Mouse (Mus musculus) lung, adult 2 months (tissue): ENCODE results near the gene Dscam. TPM values are rescaled to one million over a fixed set of nuclear protein-coding genes. Genes with fewer than 3 reads are reported as not detected.

Experiments used
- DNase-seq: peaks from one replicate; pipeline ENCODE4 v3.0.0; 2022
- H3K4me1 ChIP-seq: fragments of 200-500 bp; 2 replicates; pipeline ENCODE4 v1.6.1; 2011; ENCODE audit warnings: low read length; ENCODE audit not compliant: control insufficient read depth, insufficient read depth
- H3K4me3 ChIP-seq: fragments of 200-500 bp; replicated peaks from 2 replicates; pipeline ENCODE3; 2011; ENCODE audit warnings: low read depth, mild to moderate bottlenecking, control low read depth, low read length; ENCODE audit errors: extremely low read depth
- CTCF ChIP-seq: fragments of 200-500 bp; IDR thresholded peaks from 2 replicates; pipeline ENCODE4 v1.5.1; 2011; ENCODE audit warnings: mild to moderate bottlenecking, low read length, control low read depth; ENCODE audit not compliant: insufficient read depth
- POLR2A ChIP-seq: fragments of 200-500 bp; IDR thresholded peaks from 2 replicates; pipeline ENCODE4 v1.6.1; 2011; ENCODE audit warnings: low read depth, mild to moderate bottlenecking, control low read depth, low read length, borderline replicate concordance; ENCODE audit errors: extremely low read depth
- WGBS: fragments of 180-500 bp; shearing (Covaris S2); methylation state at CpG from one replicate; pipeline ENCODE4 v1.1.7; 2018; 5-methylcytosine and 5-hydroxymethylcytosine counted together
- polyA plus RNA-seq: library from polyadenylated mRNA; depleted of rRNA; stranded (reverse); fragments of >200 nt; gene quantifications from 2 replicates; pipeline ENCODE4 v1.2.3, GENCODE M21; 2012

The Dscam gene
- polyA plus RNA-seq, 1 experiment: 0.05 TPM

GRCm38 (mm10) chr16:96968885-96969480, 201.6 kb downstream of the Dscam start:
- no peak for TF ChIP-seq POLR2A
- no peak for TF ChIP-seq CTCF
- WGBS: 32% methylated on average over 2 of the region's 2 CpGs
- no peak overlapping the region for H3K4me3 ChIP-seq
- no peaks in the 10 kb centered on the region for H3K4me1 ChIP-seq
- no peak for DNase-seq

- DNase-seq: no peak
- TF ChIP-seq CTCF: no peak
- TF ChIP-seq POLR2A: no peak
Observed at GRCm38 (mm10) chr16:96959695-96960094, 210.9 kb downstream of the Dscam start.

GRCm38 (mm10) chr16:96945468-96946302, 224.9 kb downstream of the Dscam start:
- no peak overlapping the region for H3K4me3 ChIP-seq
- no peaks in the 10 kb centered on the region for H3K4me1 ChIP-seq
- TF ChIP-seq POLR2A (no peak), CTCF (no peak)
- 61% methylated on average over 11 of the region's 11 CpGs for WGBS
- no peak for DNase-seq

More at GRCm38 (mm10) chr16:96959695-96960094, 210.9 kb downstream of the Dscam start:
- H3K4me3 ChIP-seq: no peak overlapping the region
- 77% methylated on average over 3 of the region's 3 CpGs for WGBS
- no peaks in the 10 kb centered on the region for H3K4me1 ChIP-seq

DNA sequence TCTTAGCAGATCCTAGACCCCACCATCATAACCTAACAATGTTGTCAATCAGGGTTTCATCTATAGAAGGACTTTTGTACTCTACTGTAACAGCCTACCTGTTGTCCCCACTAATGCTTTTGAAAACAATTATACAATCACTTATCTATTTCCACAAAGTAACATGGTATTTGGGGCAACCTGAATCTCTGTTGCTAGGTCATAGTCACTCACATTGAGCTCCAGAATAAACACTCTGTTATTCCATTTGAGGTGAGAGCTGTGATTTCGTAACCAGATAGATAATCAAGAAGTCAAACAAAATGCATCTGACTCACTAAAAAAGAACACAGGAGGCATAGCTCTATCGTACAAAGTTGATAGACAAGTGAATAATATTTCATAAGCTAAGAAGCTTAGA, 226.9 kb downstream of the Dscam start:
- DNase-seq: no peak
- no peaks in the 10 kb centered on the region for H3K4me1 ChIP-seq
- TF ChIP-seq POLR2A: no peak
- TF ChIP-seq CTCF: no peak
- WGBS: 64% methylated on average over 2 of the region's 2 CpGs
- no peak overlapping the region for H3K4me3 ChIP-seq

DNA sequence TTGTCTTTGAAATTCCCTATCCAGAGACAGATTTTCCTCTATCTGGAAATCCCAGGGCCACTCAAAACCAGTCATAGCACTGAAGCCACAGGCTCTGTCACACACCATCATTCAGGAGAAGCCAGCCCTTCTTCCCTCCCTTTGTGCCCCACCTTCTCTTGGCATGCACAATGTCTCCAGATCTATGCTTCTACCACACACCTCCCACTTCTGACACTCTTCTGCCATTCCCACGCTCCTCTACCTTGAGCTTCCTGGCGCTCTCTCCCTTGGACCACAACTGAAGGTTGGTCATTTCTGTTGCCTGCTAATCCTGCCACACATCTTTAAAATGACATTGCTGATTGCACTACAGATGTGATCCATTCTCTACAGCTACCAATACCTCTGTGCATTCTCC, 235.8 kb downstream of the Dscam start:
- WGBS: 81% methylated on average over 2 of the region's 2 CpGs
- DNase-seq: no peak
- no peaks in the 10 kb centered on the region for H3K4me1 ChIP-seq
- no peak overlapping the region for H3K4me3 ChIP-seq
- no peak for TF ChIP-seq CTCF
- TF ChIP-seq POLR2A: no peak

DNA sequence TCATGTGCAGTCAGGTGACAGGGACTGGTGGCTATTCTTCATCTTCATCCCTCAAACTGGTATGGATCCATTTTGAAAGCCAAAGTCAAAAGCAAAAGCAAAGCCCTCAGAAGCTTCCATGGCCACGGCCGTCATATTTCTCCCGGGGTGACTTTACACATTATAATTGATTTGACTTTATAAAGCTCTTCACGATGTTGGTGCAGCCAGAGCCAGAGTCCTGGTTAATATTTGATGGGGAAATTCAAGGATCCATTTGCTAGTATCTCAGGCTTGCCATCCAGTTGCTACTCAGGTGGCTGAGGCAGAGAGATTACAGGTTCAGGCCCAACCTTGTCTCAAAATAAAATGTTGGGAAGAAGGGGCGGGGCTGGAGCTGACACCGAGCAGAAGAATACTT, 238.3 kb downstream of the Dscam start:
- DNase-seq: no peak
- 88% methylated on average over 6 of the region's 6 CpGs for WGBS
- TF ChIP-seq CTCF (no peak), POLR2A (no peak)
- no peak overlapping the region for H3K4me3 ChIP-seq
- H3K4me1 ChIP-seq: no peaks in the 10 kb centered on the region

GRCm38 (mm10) chr16:96931771-96932170, 238.8 kb downstream of the Dscam start:
- H3K4me1 ChIP-seq: no peaks in the 10 kb centered on the region
- WGBS: 69% methylated on average over 2 of the region's 2 CpGs

GRCm38 (mm10) chr16:96928011-96928410, 242.5 kb downstream of the Dscam start:
- Histone ChIP-seq H3K4me3 (no peak overlapping the region), H3K4me1 (no peaks in the 10 kb centered on the region)
- 94% methylated on average over 1 of the region's 1 CpGs for WGBS
- no peak for TF ChIP-seq CTCF
- TF ChIP-seq POLR2A: no peak
- no peak for DNase-seq

More at GRCm38 (mm10) chr16:96931771-96932170, 238.8 kb downstream of the Dscam start:
- no peak for DNase-seq
- TF ChIP-seq CTCF (no peak), POLR2A (no peak)
- H3K4me3 ChIP-seq: no peak overlapping the region

GRCm38 (mm10) chr16:96927408-96927807, 243.1 kb downstream of the Dscam start:
- DNase-seq: no peak
- Histone ChIP-seq H3K4me3 (no peak overlapping the region), H3K4me1 (no peaks in the 10 kb centered on the region)
- TF ChIP-seq POLR2A (no peak), CTCF (no peak)

GRCm38 (mm10) chr16:96926977-96927376, 243.6 kb downstream of the Dscam start:
- TF ChIP-seq CTCF: no peak
- no peak for TF ChIP-seq POLR2A
- Histone ChIP-seq H3K4me1 (no peaks in the 10 kb centered on the region), H3K4me3 (no peak overlapping the region)
- DNase-seq: no peak
- WGBS: 39% methylated on average over 3 of the region's 3 CpGs
